Mouse (Mus musculus) T-helper 1 cell (primary cell): ENCODE data around the gene Zfp169.
"Not testable (repeated sequence)": the region's sequence is repeated elsewhere in the genome, so short reads cannot be mapped to it uniquely, and the experiment has no call there.

Experiments
- in situ Hi-C: fragments of 300-600 bp; cut with MboI, MseI; formaldehyde crosslinking; loops from one replicate; pipeline ENCODE4 v1.15.1; 2025; ENCODE audit warnings: high pct_unique_total_duplicates

Gene Zfp169

GRCm38 (mm10) chr13:48525745-48526144 lies 12.5 kb upstream of the Zfp169 start:
- in situ Hi-C loops = loop anchor here (10.0 to 25.0 kb wide), 3 partner anchors 279 to 1137 kb away; partner anchors contain the start of genes Bicd2, Cenpp and Nol8

GRCm38 (mm10) chr13:48519122-48519521 lies 5.9 kb upstream of the Zfp169 start:
- in situ Hi-C loops = not testable (repeated sequence)

- in situ Hi-C loops = no loop called here
Measured at GRCm38 (mm10) chr13:48515861-48516260, 2.6 kb upstream of the Zfp169 start.

- in situ Hi-C loops = no loop called here
Measured at GRCm38 (mm10) chr13:48508661-48509060, 4.6 kb downstream of the Zfp169 start.

- in situ Hi-C loops = no loop called here
Measured at GRCm38 (mm10) chr13:48502422-48502821, 10.8 kb downstream of the Zfp169 start.

- in situ Hi-C loops = no loop called here
Measured at GRCm38 (mm10) chr13:48498676-48499075, 14.6 kb downstream of the Zfp169 start.

GRCm38 (mm10) chr13:48497693-48498221 lies 15.5 kb downstream of the Zfp169 start:
- in situ Hi-C loops = no loop called here

- in situ Hi-C loops = no loop called here
Measured at GRCm38 (mm10) chr13:48493183-48493582, 20.1 kb downstream of the Zfp169 start.

- in situ Hi-C loops = no loop called here
Measured at GRCm38 (mm10) chr13:48490396-48491182, 22.7 kb downstream of the Zfp169 start.

- in situ Hi-C loops = no loop called here
Measured at GRCm38 (mm10) chr13:48483606-48484005, 29.6 kb downstream of the Zfp169 start.

GRCm38 (mm10) chr13:48468656-48469180 lies 44.5 kb downstream of the Zfp169 start:
- in situ Hi-C loops = loop anchor here (10.0 to 25.0 kb wide), 4 partner anchors 204 to 1306 kb away; partner anchors contain the start of gene Id4

- in situ Hi-C loops = loop anchor here (10.0 to 25.0 kb wide), 4 partner anchors 201 to 1304 kb away; partner anchors contain the start of gene Id4
Measured at GRCm38 (mm10) chr13:48466186-48466585, 47.1 kb downstream of the Zfp169 start.

- in situ Hi-C loops = loop anchor here (10.0 to 25.0 kb wide), 4 partner anchors 199 to 1302 kb away; partner anchors contain the start of gene Id4
Measured at GRCm38 (mm10) chr13:48464170-48464569, 49.1 kb downstream of the Zfp169 start.

GRCm38 (mm10) chr13:48459280-48459679 lies 54.0 kb downstream of the Zfp169 start:
- in situ Hi-C loops = loop anchor here (25.0 kb wide), 1 partner anchor 1297 kb away; no protein-coding TSS in a partner anchor

GRCm38 (mm10) chr13:48448119-48448518 lies 65.1 kb downstream of the Zfp169 start:
- in situ Hi-C loops = no loop called here

GRCm38 (mm10) chr13:48443996-48444395 lies 69.3 kb downstream of the Zfp169 start:
- in situ Hi-C loops = no loop called here

GRCm38 (mm10) chr13:48438321-48438720 lies 74.9 kb downstream of the Zfp169 start:
- in situ Hi-C loops = no loop called here
